Mouse (Mus musculus): ENCODE measurements around the gene Lrfn5. TPM values are rescaled to one million over a fixed set of nuclear protein-coding genes. Genes with fewer than 3 reads are reported as not detected.

Lrfn5 gene
- polyA plus RNA-seq (2011; ENCODE audit: insufficient read depth, insufficient read length, low replicate concordance, missing spikeins), result not detected in 2 replicates

- H3K27ac ChIP-seq (ENCODE audit: control insufficient read depth, insufficient read depth, low read depth, low read length, poor library complexity), result no peak within 1 kb of the TSS
- 1% methylated on average over 50 of the region's 50 CpGs for WGBS
- no peaks in the 10 kb centered on the region for H3K4me1 ChIP-seq (ENCODE audit: control insufficient read depth, insufficient read depth, low read length)
- no peak within 1 kb of the TSS for H3K4me3 ChIP-seq (replicated peaks; ENCODE audit: control insufficient read depth, low read depth, low read length)
- TF ChIP-seq POLR2A (IDR thresholded peaks at IDR 0.05; ENCODE audit: borderline replicate concordance, control insufficient read depth, low read depth, low read length), result no peak
- no peak for TF ChIP-seq CTCF (IDR thresholded peaks at IDR 0.05; ENCODE audit: control insufficient read depth, insufficient read depth, low read length)
Measured at GRCm38 (mm10) chr12:61522829-61523370, at the start of gene Lrfn5. Gene Lrfn5, plus strand, starts transcription at chr12:61523150.

GRCm38 (mm10) chr12:61521501-61522147 is 1.3 kb upstream of the Lrfn5 start:
- TF ChIP-seq POLR2A (IDR thresholded peaks at IDR 0.05; ENCODE audit: borderline replicate concordance, control insufficient read depth, low read depth, low read length), result no peak
- no peak for TF ChIP-seq CTCF (IDR thresholded peaks at IDR 0.05; ENCODE audit: control insufficient read depth, insufficient read depth, low read length)
- WGBS, result 9% methylated on average over 20 of the region's 20 CpGs
- Histone ChIP-seq H3K4me3 (replicated peaks; ENCODE audit: control insufficient read depth, low read depth, low read length) (no peak overlapping the region), H3K27ac (ENCODE audit: control insufficient read depth, insufficient read depth, low read depth, low read length, poor library complexity) (no peak overlapping the region), H3K4me1 (ENCODE audit: control insufficient read depth, insufficient read depth, low read length) (no peaks in the 10 kb centered on the region)

GRCm38 (mm10) chr12:61522148-61522828 is 662 bp upstream of the Lrfn5 start:
- H3K27ac ChIP-seq (ENCODE audit: control insufficient read depth, insufficient read depth, low read depth, low read length, poor library complexity), result no peak overlapping the region
- no peak for TF ChIP-seq CTCF (IDR thresholded peaks at IDR 0.05; ENCODE audit: control insufficient read depth, insufficient read depth, low read length)
- no peak for TF ChIP-seq POLR2A (IDR thresholded peaks at IDR 0.05; ENCODE audit: borderline replicate concordance, control insufficient read depth, low read depth, low read length)
- no peaks in the 10 kb centered on the region for H3K4me1 ChIP-seq (ENCODE audit: control insufficient read depth, insufficient read depth, low read length)
- H3K4me3 ChIP-seq (replicated peaks; ENCODE audit: control insufficient read depth, low read depth, low read length), result no peak overlapping the region
- 16% methylated on average over 6 of the region's 6 CpGs for WGBS

GRCm38 (mm10) chr12:61523631-61524182 is 757 bp downstream of the Lrfn5 start:
- TF ChIP-seq POLR2A (IDR thresholded peaks at IDR 0.05; ENCODE audit: borderline replicate concordance, control insufficient read depth, low read depth, low read length) (no peak), CTCF (IDR thresholded peaks at IDR 0.05; ENCODE audit: control insufficient read depth, insufficient read depth, low read length) (no peak)

GRCm38 (mm10) chr12:61524183-61524651 is 1.3 kb downstream of the Lrfn5 start:
- WGBS, result 3% methylated on average over 33 of the region's 33 CpGs
- H3K4me1 ChIP-seq (ENCODE audit: control insufficient read depth, insufficient read depth, low read length), result no peaks in the 10 kb centered on the region
- H3K27ac ChIP-seq (ENCODE audit: control insufficient read depth, insufficient read depth, low read depth, low read length, poor library complexity), result no peak overlapping the region
- no peak overlapping the region for H3K4me3 ChIP-seq (replicated peaks; ENCODE audit: control insufficient read depth, low read depth, low read length)
- TF ChIP-seq CTCF (IDR thresholded peaks at IDR 0.05; ENCODE audit: control insufficient read depth, insufficient read depth, low read length) (no peak), POLR2A (IDR thresholded peaks at IDR 0.05; ENCODE audit: borderline replicate concordance, control insufficient read depth, low read depth, low read length) (no peak)

More at GRCm38 (mm10) chr12:61523631-61524182, 757 bp downstream of the Lrfn5 start:
- Histone ChIP-seq H3K4me1 (ENCODE audit: control insufficient read depth, insufficient read depth, low read length) (no peaks in the 10 kb centered on the region), H3K27ac (ENCODE audit: control insufficient read depth, insufficient read depth, low read depth, low read length, poor library complexity) (no peak overlapping the region), H3K4me3 (replicated peaks; ENCODE audit: control insufficient read depth, low read depth, low read length) (no peak overlapping the region)
- 4% methylated on average over 16 of the region's 16 CpGs for WGBS

GRCm38 (mm10) chr12:61526199-61526598 is 3.2 kb downstream of the Lrfn5 start:
- 10% methylated on average over 9 of the region's 9 CpGs for WGBS
- no peak overlapping the region for H3K27ac ChIP-seq (ENCODE audit: control insufficient read depth, insufficient read depth, low read depth, low read length, poor library complexity)
- no peaks in the 10 kb centered on the region for H3K4me1 ChIP-seq (ENCODE audit: control insufficient read depth, insufficient read depth, low read length)
- TF ChIP-seq POLR2A (IDR thresholded peaks at IDR 0.05; ENCODE audit: borderline replicate concordance, control insufficient read depth, low read depth, low read length) (no peak), CTCF (IDR thresholded peaks at IDR 0.05; ENCODE audit: control insufficient read depth, insufficient read depth, low read length) (no peak)
- H3K4me3 ChIP-seq (replicated peaks; ENCODE audit: control insufficient read depth, low read depth, low read length), result no peak overlapping the region

- H3K4me1 ChIP-seq (ENCODE audit: control insufficient read depth, insufficient read depth, low read length), result no peaks in the 10 kb centered on the region
- WGBS, result 70% methylated on average over 5 of the region's 5 CpGs
- no peak overlapping the region for H3K27ac ChIP-seq (ENCODE audit: control insufficient read depth, insufficient read depth, low read depth, low read length, poor library complexity)
- no peak overlapping the region for H3K4me3 ChIP-seq (replicated peaks; ENCODE audit: control insufficient read depth, low read depth, low read length)
- TF ChIP-seq CTCF (IDR thresholded peaks at IDR 0.05; ENCODE audit: control insufficient read depth, insufficient read depth, low read length), result no peak
- TF ChIP-seq POLR2A (IDR thresholded peaks at IDR 0.05; ENCODE audit: borderline replicate concordance, control insufficient read depth, low read depth, low read length), result no peak
Measured at GRCm38 (mm10) chr12:61579949-61580348, 57.0 kb downstream of the Lrfn5 start.

- TF ChIP-seq CTCF (IDR thresholded peaks at IDR 0.05; ENCODE audit: control insufficient read depth, insufficient read depth, low read length), result no peak
- no peak for TF ChIP-seq POLR2A (IDR thresholded peaks at IDR 0.05; ENCODE audit: borderline replicate concordance, control insufficient read depth, low read depth, low read length)
- Histone ChIP-seq H3K4me1 (ENCODE audit: control insufficient read depth, insufficient read depth, low read length) (no peaks in the 10 kb centered on the region), H3K27ac (ENCODE audit: control insufficient read depth, insufficient read depth, low read depth, low read length, poor library complexity) (no peak overlapping the region), H3K4me3 (replicated peaks; ENCODE audit: control insufficient read depth, low read depth, low read length) (no peak overlapping the region)
Measured at GRCm38 (mm10) chr12:61600305-61600704, 77.4 kb downstream of the Lrfn5 start.
